Mouse (Mus musculus): Measurements from ENCODE around the gene Rps29. TPM values are rescaled to one million over a fixed set of nuclear protein-coding genes. Genes with fewer than 3 reads are reported as not detected.

Rps29 gene
- polyA plus RNA-seq, 1 experiment from 2014 or later, result 1,520 TPM

GRCm38 (mm10) chr12:69125066-69125465, 33.9 kb downstream of the Rps29 start:
- 80% methylated on average over 5 of the region's 5 CpGs for WGBS
- ATAC-seq (ENCODE audit: insufficient number of reproducible peaks, insufficient read depth, low FRiP score, low read depth), result no peak
- H3K9ac ChIP-seq (ENCODE audit: low read length), result no peak overlapping the region

GRCm38 (mm10) chr12:69122801-69123200, 36.2 kb downstream of the Rps29 start:
- no peak for ATAC-seq (ENCODE audit: insufficient number of reproducible peaks, insufficient read depth, low FRiP score, low read depth)
- Histone ChIP-seq H3K9me3 (ENCODE audit: control insufficient read depth, low read length) (no peaks in the 10 kb centered on the region), H3K36me3 (ENCODE audit: control insufficient read depth, insufficient read depth, low read length) (no peaks in the 10 kb centered on the region), H3K4me1 (ENCODE audit: control insufficient read depth in 2 of 2, insufficient read depth in 2 of 2, low read length in 2 of 2) (no peaks in the 10 kb centered on the region), H3K4me2 (ENCODE audit: low read length) (no peak overlapping the region), H3K4me3 (ENCODE audit: control insufficient read depth in 1 of 2, insufficient read depth in 1 of 2, low read depth in 1 of 2, low read length in 2 of 2) (no peak overlapping the region), H3K27ac (replicated peaks in 1 of 2; ENCODE audit: control insufficient read depth in 1 of 2, insufficient read depth in 1 of 2, low read depth in 2 of 2, low read length in 2 of 2) (no peak overlapping the region), H3K27me3 (ENCODE audit: control insufficient read depth, insufficient read depth, low read length) (no peaks in the 10 kb centered on the region), H3K9ac (ENCODE audit: low read length) (no peak overlapping the region)
- 86% methylated on average over 11 of the region's 11 CpGs for WGBS

More at GRCm38 (mm10) chr12:69125066-69125465, 33.9 kb downstream of the Rps29 start:
- Histone ChIP-seq H3K9me3 (ENCODE audit: control insufficient read depth, low read length) (no peaks in the 10 kb centered on the region), H3K4me2 (ENCODE audit: low read length) (no peak overlapping the region), H3K36me3 (ENCODE audit: control insufficient read depth, insufficient read depth, low read length) (no peaks in the 10 kb centered on the region), H3K27ac (replicated peaks in 1 of 2; ENCODE audit: control insufficient read depth in 1 of 2, insufficient read depth in 1 of 2, low read depth in 2 of 2, low read length in 2 of 2) (no peak overlapping the region), H3K4me1 (ENCODE audit: control insufficient read depth in 2 of 2, insufficient read depth in 2 of 2, low read length in 2 of 2) (no peaks in the 10 kb centered on the region), H3K27me3 (ENCODE audit: control insufficient read depth, insufficient read depth, low read length) (no peaks in the 10 kb centered on the region), H3K4me3 (ENCODE audit: control insufficient read depth in 1 of 2, insufficient read depth in 1 of 2, low read depth in 1 of 2, low read length in 2 of 2) (no peak overlapping the region)

- Histone ChIP-seq H3K9ac (ENCODE audit: low read length) (no peak overlapping the region), H3K36me3 (ENCODE audit: control insufficient read depth, insufficient read depth, low read length) (no peaks in the 10 kb centered on the region), H3K4me3 (ENCODE audit: control insufficient read depth in 1 of 2, insufficient read depth in 1 of 2, low read depth in 1 of 2, low read length in 2 of 2) (no peak overlapping the region), H3K27me3 (ENCODE audit: control insufficient read depth, insufficient read depth, low read length) (no peaks in the 10 kb centered on the region), H3K9me3 (ENCODE audit: control insufficient read depth, low read length) (no peaks in the 10 kb centered on the region), H3K4me2 (ENCODE audit: low read length) (no peak overlapping the region), H3K4me1 (ENCODE audit: control insufficient read depth in 2 of 2, insufficient read depth in 2 of 2, low read length in 2 of 2) (no peaks in the 10 kb centered on the region), H3K27ac (replicated peaks in 1 of 2; ENCODE audit: control insufficient read depth in 1 of 2, insufficient read depth in 1 of 2, low read depth in 2 of 2, low read length in 2 of 2) (no peak overlapping the region)
- ATAC-seq (ENCODE audit: insufficient number of reproducible peaks, insufficient read depth, low FRiP score, low read depth), result no peak
- 80% methylated on average over 6 of the region's 6 CpGs for WGBS
Measured at GRCm38 (mm10) chr12:69119908-69120307, 39.1 kb downstream of the Rps29 start.

Small RNA genes within 50 kb of the gene (microRNA-seq; reads per million reads assigned to microRNA genes)
- gene Gm47287 (not detected), gene Gm47295 (not detected)

Other genes starting within 250 kb of the Rps29 start
- gene Lrr1, start 9.6 kb upstream of the Rps29 start, polyA plus RNA-seq (2014; fragmentation: Nextera tagmentation; extraction: Ambion mirVana), result 11.3 and 13.9 TPM in 2 replicates
- gene Rpl36al, start 24.9 kb upstream of the Rps29 start, polyA plus RNA-seq (2014; fragmentation: Nextera tagmentation; extraction: Ambion mirVana), result 519 and 551 TPM in 2 replicates
- gene Mgat2, start 25.0 kb upstream of the Rps29 start, polyA plus RNA-seq (2014; fragmentation: Nextera tagmentation; extraction: Ambion mirVana), result 38.8 and 44.6 TPM in 2 replicates
- 12.0 and 13.2 TPM in 2 replicates for gene Gm49383, start 37.9 kb upstream of the Rps29 start, polyA plus RNA-seq (2014; fragmentation: Nextera tagmentation; extraction: Ambion mirVana)
- 6.7 and 7.7 TPM in 2 replicates for gene Dnaaf2, start 39.2 kb upstream of the Rps29 start, polyA plus RNA-seq (2014; fragmentation: Nextera tagmentation; extraction: Ambion mirVana)
- gene Gm49384, start 45.1 kb upstream of the Rps29 start, polyA plus RNA-seq (2014; fragmentation: Nextera tagmentation; extraction: Ambion mirVana), result 12.0 and 13.4 TPM in 2 replicates
- 15.4 and 16.8 TPM in 2 replicates for gene Pole2, start 69.0 kb upstream of the Rps29 start, polyA plus RNA-seq (2014; fragmentation: Nextera tagmentation; extraction: Ambion mirVana)
- gene Klhdc1, start 82.0 kb upstream of the Rps29 start, polyA plus RNA-seq (2014; fragmentation: Nextera tagmentation; extraction: Ambion mirVana), result 11.5 and 13.6 TPM in 2 replicates
- gene Klhdc2, start 137.5 kb upstream of the Rps29 start, polyA plus RNA-seq (2014; fragmentation: Nextera tagmentation; extraction: Ambion mirVana), result 137 and 144 TPM in 2 replicates
- gene Nemf, start 198.0 kb upstream of the Rps29 start, polyA plus RNA-seq (2014; fragmentation: Nextera tagmentation; extraction: Ambion mirVana), result 62.7 and 62.9 TPM in 2 replicates
- 41.5 and 49.9 TPM in 2 replicates for gene Arf6, start 213.0 kb upstream of the Rps29 start, polyA plus RNA-seq (2014; fragmentation: Nextera tagmentation; extraction: Ambion mirVana)
- gene Gm9887, start 213.3 kb upstream of the Rps29 start, polyA plus RNA-seq (2014; fragmentation: Nextera tagmentation; extraction: Ambion mirVana), result 1.5 and 1.7 TPM in 2 replicates